Mouse (Mus musculus) lung, adult 2 months (tissue): Measurements from ENCODE around the gene Nrp2.

Source experiments
- CTCF ChIP-seq: fragments of 200-500 bp; IDR thresholded peaks from 2 replicates; pipeline ENCODE4 v1.5.1; 2011; ENCODE audit warnings: mild to moderate bottlenecking, low read length, control low read depth; ENCODE audit not compliant: insufficient read depth
- POLR2A ChIP-seq: fragments of 200-500 bp; IDR thresholded peaks from 2 replicates; pipeline ENCODE4 v1.6.1; 2011; ENCODE audit warnings: low read depth, mild to moderate bottlenecking, control low read depth, low read length, borderline replicate concordance; ENCODE audit errors: extremely low read depth

- TF ChIP-seq CTCF: no peak
- TF ChIP-seq POLR2A: no peak
Measured at GRCm38 (mm10) chr1:62709770-62710335, 6.8 kb downstream of the Nrp2 start.
